Mouse (Mus musculus) myocyte (in vitro differentiated cells): Measurements from ENCODE around the gene Cxcl1. TPM values are rescaled to one million over a fixed set of nuclear protein-coding genes. Genes with fewer than 3 reads are reported as not detected.

Source experiments
- H3K27me3 ChIP-seq: one replicate; pipeline ENCODE4 v1.6.1; 2011; ENCODE audit not compliant: control insufficient read depth, insufficient read depth, insufficient read length
- H3K36me3 ChIP-seq: one replicate; pipeline ENCODE4 v1.6.1; 2011; ENCODE audit not compliant: control insufficient read depth, insufficient read depth
- H3K4me2 ChIP-seq: one replicate; pipeline ENCODE4 v1.6.1; 2011; ENCODE audit warnings: low read depth, control low read depth
- H3K4me3 ChIP-seq: one replicate; pipeline ENCODE4 v1.5.1; 2011; ENCODE audit warnings: mild to moderate bottlenecking, control low read depth, moderate library complexity
- H3K79me2 ChIP-seq: one replicate; pipeline ENCODE4 v1.6.1; 2011; ENCODE audit not compliant: control insufficient read depth, insufficient read depth
- H3ac ChIP-seq: one replicate; pipeline ENCODE4 v1.6.1; 2011; ENCODE audit not compliant: control insufficient read depth, insufficient read length
- CEBPB ChIP-seq: IDR thresholded peaks from 2 replicates; pipeline ENCODE4 v1.6.1; 2011; ENCODE audit warnings: mild to moderate bottlenecking, moderate library complexity; ENCODE audit not compliant: poor library complexity, insufficient read depth, severe bottlenecking
- E2F4 ChIP-seq: IDR thresholded peaks from one replicate; pipeline ENCODE4 v1.6.1; 2011; ENCODE audit warnings: mild to moderate bottlenecking, control low read depth, moderate library complexity; ENCODE audit not compliant: insufficient read depth
- MAX ChIP-seq: IDR thresholded peaks from one replicate; pipeline ENCODE4 v1.6.1; 2011; ENCODE audit warnings: low read depth, mild to moderate bottlenecking, control low read depth
- MYOD1 ChIP-seq, 3 experiments: IDR thresholded peaks; one replicate each; pipeline ENCODE4 v1.6.1; 2011; ENCODE audit warnings: control low read depth in 2 of 3, low read depth in 2 of 3, mild to moderate bottlenecking in 2 of 3, moderate library complexity in 1 of 3; ENCODE audit not compliant: insufficient read length in 2 of 3, control insufficient read depth in 1 of 3
- MYOG ChIP-seq, 3 experiments: IDR thresholded peaks; one replicate each; pipeline ENCODE4 v1.6.1; 2011; ENCODE audit warnings: control low read depth in 2 of 3, low read depth in 2 of 3, mild to moderate bottlenecking in 2 of 3; ENCODE audit not compliant: insufficient read length in 2 of 3, control insufficient read depth in 1 of 3, insufficient read depth in 1 of 3
- POLR2A ChIP-seq: IDR thresholded peaks from one replicate; pipeline ENCODE4 v1.6.1; 2011; ENCODE audit warnings: low read depth, mild to moderate bottlenecking, control low read depth, moderate library complexity; ENCODE audit not compliant: insufficient read length
- POLR2AphosphoS2 ChIP-seq: IDR thresholded peaks from one replicate; pipeline ENCODE4 v1.6.1; 2011; ENCODE audit warnings: low read depth, control low read depth; ENCODE audit not compliant: insufficient read length
- REST ChIP-seq: IDR thresholded peaks from one replicate; pipeline ENCODE4 v1.6.1; 2011; ENCODE audit warnings: mild to moderate bottlenecking, control low read depth, moderate library complexity; ENCODE audit not compliant: insufficient read depth, insufficient read length
- SRF ChIP-seq: IDR thresholded peaks from one replicate; pipeline ENCODE4 v1.6.1; 2011; ENCODE audit warnings: low read depth; ENCODE audit not compliant: control insufficient read depth, insufficient read length
- TCF12 ChIP-seq: IDR thresholded peaks from one replicate; pipeline ENCODE4 v1.6.1; 2011; ENCODE audit warnings: mild to moderate bottlenecking, control low read depth; ENCODE audit not compliant: poor library complexity, insufficient read depth, severe bottlenecking
- TCF3 ChIP-seq: IDR thresholded peaks from one replicate; pipeline ENCODE4 v1.6.1; 2011; ENCODE audit warnings: low read depth, control low read depth; ENCODE audit not compliant: insufficient read length
- USF1 ChIP-seq: IDR thresholded peaks from one replicate; pipeline ENCODE4 v1.6.1; 2011; ENCODE audit warnings: low read depth, mild to moderate bottlenecking, control low read depth, moderate library complexity
- polyA plus RNA-seq: library from polyadenylated mRNA; unstranded; fragments of >200 nt; fragmentation: generic; extraction: Trizol; gene quantifications from one replicate; pipeline ENCODE4 v1.2.1, GENCODE M21; 2012; ENCODE audit warnings: missing spikeins

Cxcl1 gene
- polyA plus RNA-seq, 1 experiment = 0.90 TPM

- H3K79me2 ChIP-seq = no peaks in the 10 kb centered on the region
- no peak for TF ChIP-seq MYOD1 (IDR thresholded peaks at IDR 0.05; ENCODE audit: control insufficient read depth in 1 of 3, insufficient read length in 2 of 3, low read depth in 2 of 3)
- peak; percentile 74; the same call in 1 of the 2 replicates for TF ChIP-seq CEBPB
These were observed 29.1 kb upstream of the Cxcl1 start for GRCm38 (mm10) chr5:90861876-90862375.

DNA sequence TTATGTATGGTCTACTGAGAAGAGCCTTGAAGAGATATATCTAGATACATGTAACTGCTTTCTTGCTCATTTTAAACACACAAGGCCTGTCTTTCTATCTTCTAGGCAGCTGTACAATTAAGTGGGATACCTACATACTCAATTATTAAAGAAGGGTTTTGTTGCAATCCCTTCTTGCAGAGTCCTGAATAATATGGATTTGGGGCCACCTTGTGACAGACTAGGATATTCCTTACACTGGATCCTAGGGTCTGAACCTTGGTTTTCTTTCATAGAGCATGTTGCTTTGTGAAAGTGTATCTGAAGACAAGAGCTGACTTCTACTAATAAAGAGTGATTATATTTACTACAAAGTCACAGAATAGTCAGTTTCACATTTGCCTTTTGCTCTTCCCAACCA lies 24.3 kb upstream of the Cxcl1 start:
- H3K79me2 ChIP-seq = no peaks in the 10 kb centered on the region
- no peaks in the 10 kb centered on the region for H3K27me3 ChIP-seq
- H3ac ChIP-seq = no peak overlapping the region
- no peak for TF ChIP-seq USF1
- no peak for TF ChIP-seq CEBPB
- no peak for TF ChIP-seq MAX
- TF ChIP-seq POLR2A = no peak
- no peak overlapping the region for H3K4me3 ChIP-seq
- no peaks in the 10 kb centered on the region for H3K36me3 ChIP-seq
- H3K4me2 ChIP-seq = no peak overlapping the region

More at GRCm38 (mm10) chr5:90861876-90862375, 29.1 kb upstream of the Cxcl1 start:
- Histone ChIP-seq H3K4me2 (no peak overlapping the region), H3ac (no peak overlapping the region), H3K36me3 (no peaks in the 10 kb centered on the region), H3K27me3 (no peaks in the 10 kb centered on the region), H3K4me3 (no peak overlapping the region)

DNA sequence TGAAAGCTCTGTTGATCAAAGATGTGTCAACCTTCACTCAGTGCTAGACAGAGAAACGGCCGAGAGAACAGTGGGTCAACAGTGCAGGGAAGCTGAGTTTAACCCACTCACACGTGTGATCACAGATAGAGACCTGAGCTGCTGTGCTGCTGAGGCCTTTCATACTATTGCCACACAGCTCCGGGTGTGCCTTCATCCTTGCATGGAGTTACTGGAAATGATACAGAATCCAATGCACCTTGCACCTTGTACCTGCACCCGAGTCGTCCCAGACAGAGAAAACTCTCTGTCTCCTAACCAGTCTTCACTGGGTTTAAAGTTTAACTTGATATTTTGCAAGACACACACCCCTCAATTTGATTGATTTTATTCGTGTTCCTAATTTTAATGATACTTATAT lies 18.7 kb upstream of the Cxcl1 start:
- Histone ChIP-seq H3K4me3 (no peak overlapping the region), H3K4me2 (no peak overlapping the region), H3K36me3 (no peaks in the 10 kb centered on the region), H3ac (no peak overlapping the region), H3K27me3 (no peaks in the 10 kb centered on the region), H3K79me2 (no peaks in the 10 kb centered on the region)
- TF ChIP-seq MAX (no peak), CEBPB (no peak), SRF (no peak), TCF12 (no peak), POLR2A (no peak), MYOD1 (IDR thresholded peaks at IDR 0.05; ENCODE audit: control insufficient read depth in 1 of 3, insufficient read length in 2 of 3, low read depth in 2 of 3) (no peak), TCF3 (no peak), E2F4 (no peak)

DNA sequence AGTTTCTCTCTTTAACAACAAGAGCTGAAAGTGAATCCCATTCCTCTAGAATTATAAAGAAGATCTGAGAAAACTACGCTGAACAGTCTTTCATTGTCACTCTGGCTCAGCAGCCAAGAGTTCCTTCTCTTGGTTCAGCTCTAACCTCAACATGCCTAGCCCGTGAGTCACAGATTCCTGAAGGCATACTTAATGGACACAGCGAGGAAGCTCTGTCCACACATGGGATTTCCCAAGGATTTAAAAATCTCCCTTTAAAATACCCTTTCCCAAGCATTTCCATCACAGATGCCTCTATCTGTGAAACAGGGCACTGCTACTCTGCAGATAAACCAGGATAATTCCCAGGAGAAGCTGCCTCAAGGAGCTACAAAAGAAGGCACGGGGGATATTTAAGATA lies 15.0 kb upstream of the Cxcl1 start:
- no peaks in the 10 kb centered on the region for H3K79me2 ChIP-seq
- TF ChIP-seq POLR2AphosphoS2 (no peak), CEBPB (peak; percentile 53; the same call in 1 of the 2 replicates)
- no peaks in the 10 kb centered on the region for H3K27me3 ChIP-seq

DNA sequence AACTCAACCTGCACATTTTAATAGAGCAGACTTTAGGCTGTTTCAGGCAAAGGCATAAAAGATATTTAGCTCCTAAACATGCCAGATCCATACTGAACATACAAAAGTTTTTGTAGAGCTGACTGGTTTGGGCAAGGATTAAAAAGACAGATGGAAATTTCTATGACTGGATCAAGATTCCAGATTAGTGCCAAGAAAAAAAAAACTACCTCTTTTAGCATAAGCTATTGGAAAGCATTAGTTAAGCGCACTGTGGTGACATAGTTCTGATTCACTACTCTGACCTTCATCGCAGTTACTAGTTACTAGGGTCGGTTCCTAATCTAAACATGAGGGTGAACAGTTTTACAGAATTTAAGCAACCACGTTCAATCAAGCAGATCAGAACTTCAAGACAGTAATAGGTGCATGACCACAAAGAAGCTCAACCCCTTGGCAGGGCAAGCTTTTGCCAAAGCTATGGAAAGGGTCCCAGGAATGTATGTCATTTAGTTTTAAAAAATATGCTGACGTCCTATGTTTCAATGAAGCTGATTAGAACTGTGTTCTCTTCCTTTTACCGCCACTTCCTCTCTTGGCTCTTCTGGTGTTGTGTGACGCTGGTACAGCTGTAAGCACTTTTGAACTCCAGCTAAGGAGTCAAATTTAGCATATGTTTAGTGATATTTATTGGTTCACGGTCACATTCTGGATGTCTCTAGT lies 14.4 kb upstream of the Cxcl1 start:
- Histone ChIP-seq H3K36me3 (no peaks in the 10 kb centered on the region), H3ac (no peak overlapping the region), H3K27me3 (no peaks in the 10 kb centered on the region), H3K79me2 (no peaks in the 10 kb centered on the region), H3K4me3 (no peak overlapping the region), H3K4me2 (peak overlapping the region; percentile 79)
- TF ChIP-seq POLR2AphosphoS2 (no peak), CEBPB (no peak), TCF3 (no peak), POLR2A (no peak), REST (no peak), E2F4 (no peak), USF1 (no peak), MAX (no peak), TCF12 (no peak), MYOD1 (IDR thresholded peaks at IDR 0.05; ENCODE audit: control insufficient read depth in 1 of 3, insufficient read length in 2 of 3, low read depth in 2 of 3) (no peak), MYOG (IDR thresholded peaks at IDR 0.05; ENCODE audit: control insufficient read depth in 1 of 3, insufficient read depth in 1 of 3, insufficient read length in 2 of 3, low read depth in 2 of 3) (no peak), SRF (no peak)

More for the DNA sequence above, 15.0 kb upstream of the Cxcl1 start:
- Histone ChIP-seq H3ac (no peak overlapping the region), H3K4me3 (no peak overlapping the region), H3K4me2 (peak overlapping the region; percentile 79), H3K36me3 (no peaks in the 10 kb centered on the region)

DNA sequence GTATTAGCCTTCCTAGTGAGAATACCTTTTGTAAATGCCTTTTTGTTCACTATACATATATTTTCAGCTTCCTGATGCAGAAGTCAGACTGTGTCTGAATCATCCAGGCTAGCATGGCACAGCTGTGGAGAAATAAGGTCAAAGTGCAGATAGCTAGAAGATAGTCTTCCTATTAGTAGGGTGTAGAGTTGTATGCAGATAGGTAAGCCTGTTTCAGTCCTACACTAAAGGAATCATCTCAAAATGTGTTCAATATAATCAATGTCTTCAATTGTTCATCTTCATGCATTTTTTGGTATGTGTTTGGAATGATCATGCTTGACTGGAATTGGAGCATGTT lies 13.9 kb upstream of the Cxcl1 start:
- TF ChIP-seq MAX = no peak
- TF ChIP-seq MYOD1 (IDR thresholded peaks at IDR 0.05; ENCODE audit: control insufficient read depth in 1 of 3, insufficient read length in 2 of 3, low read depth in 2 of 3) = no peak
- TF ChIP-seq E2F4 = no peak
- no peak for TF ChIP-seq MYOG (IDR thresholded peaks at IDR 0.05; ENCODE audit: control insufficient read depth in 1 of 3, insufficient read depth in 1 of 3, insufficient read length in 2 of 3, low read depth in 2 of 3)
- no peak for TF ChIP-seq CEBPB
- TF ChIP-seq TCF12 = no peak
- TF ChIP-seq USF1 = no peak
- no peak for TF ChIP-seq TCF3

More for the DNA sequence above, 13.9 kb upstream of the Cxcl1 start:
- peak overlapping the region; percentile 79 for H3K4me2 ChIP-seq
- no peaks in the 10 kb centered on the region for H3K79me2 ChIP-seq
- no peaks in the 10 kb centered on the region for H3K27me3 ChIP-seq
- no peak overlapping the region for H3ac ChIP-seq
- no peak overlapping the region for H3K4me3 ChIP-seq
- H3K36me3 ChIP-seq = no peaks in the 10 kb centered on the region
